Mouse (Mus musculus) limb, embryonic 14.5 days (tissue): ENCODE data around the gene Pcsk2. TPM values are rescaled to one million over a fixed set of nuclear protein-coding genes. Genes with fewer than 3 reads are reported as not detected.

ENCODE experiments used
- ATAC-seq: fragments of 200-750 bp; cut with Nextera tagmentation; 2 replicates; pipeline ENCODE4 v1.8.0; 2017; ENCODE audit warnings: low read depth, moderate number of reproducible peaks, moderate TSS enrichment; ENCODE audit not compliant: low FRiP score
- DNase-seq: peaks from one replicate; pipeline ENCODE4 v3.0.0-alpha.2; 2015; ENCODE audit warnings: low spot score
- H3K27ac ChIP-seq: fragments of 300-500 bp; sonication (generic); replicated peaks from 2 replicates; pipeline ENCODE4 v1.5.1; 2014; ENCODE audit warnings: low read depth, mild to moderate bottlenecking, low read length, moderate library complexity, mixed read lengths
- H3K27me3 ChIP-seq: fragments of 300-500 bp; sonication (generic); 2 replicates; pipeline ENCODE4 v1.6.1; 2014; ENCODE audit warnings: low read length, mixed read lengths; ENCODE audit not compliant: control insufficient read depth, insufficient read depth
- H3K36me3 ChIP-seq: fragments of 300-500 bp; sonication (generic); 2 replicates; pipeline ENCODE4 v1.6.1; 2014; ENCODE audit warnings: mild to moderate bottlenecking, low read length, moderate library complexity, mixed read lengths; ENCODE audit not compliant: control insufficient read depth, insufficient read depth
- H3K4me1 ChIP-seq: fragments of 300-500 bp; sonication (generic); 2 replicates; pipeline ENCODE4 v1.6.1; 2014; ENCODE audit warnings: antibody characterized with exemption, low read length, mixed read lengths; ENCODE audit not compliant: control insufficient read depth, insufficient read depth
- H3K4me2 ChIP-seq: fragments of 300-500 bp; sonication (generic); replicated peaks from 2 replicates; pipeline ENCODE4 v1.6.1; 2014; ENCODE audit warnings: low read depth, mild to moderate bottlenecking, low read length, moderate library complexity; ENCODE audit not compliant: severe bottlenecking
- H3K4me3 ChIP-seq: fragments of 300-500 bp; sonication (generic); replicated peaks from 2 replicates; pipeline ENCODE4 v1.5.1; 2014; ENCODE audit warnings: low read length
- H3K9ac ChIP-seq: fragments of 300-500 bp; sonication (generic); 2 replicates; pipeline ENCODE4 v1.6.1; 2014; ENCODE audit warnings: mild to moderate bottlenecking, low read depth, low read length, moderate library complexity; ENCODE audit not compliant: severe bottlenecking
- H3K9me3 ChIP-seq: fragments of 300-500 bp; sonication (generic); 2 replicates; pipeline ENCODE4 v1.6.1; 2016; ENCODE audit warnings: low read length; ENCODE audit not compliant: control insufficient read depth
- POLR2A ChIP-seq: fragments of 200-500 bp; IDR thresholded peaks from 2 replicates; pipeline ENCODE4 v1.8.0; 2012; ENCODE audit warnings: inconsistent platforms, mild to moderate bottlenecking, moderate library complexity, borderline replicate concordance; ENCODE audit not compliant: insufficient read depth, insufficient read length; ENCODE audit errors: extremely low read depth
- WGBS: fragments of 180-500 bp; shearing (Covaris S2); extraction: QIAGEN DNeasy Blood & Tissue Kit; methylation state at CpG from one replicate; pipeline ENCODE4 v1.1.7; 2014; 5-methylcytosine and 5-hydroxymethylcytosine counted together
- polyA plus RNA-seq, 2 experiments: library from polyadenylated mRNA; depleted of rRNA in 1 of 2; stranded (reverse) in 1 of 2; unstranded in 1 of 2; fragments of >200 nt; fragmentation: Nextera tagmentation in 1 of 2; extraction: Ambion mirVana in 1 of 2; gene quantifications; 2 replicates each; pipeline versions ENCODE4 v1.2.1 to v1.2.3; 2012 to 2014

The Pcsk2 gene
- polyA plus RNA-seq, 2 experiments: 1.0 to 1.2 TPM

DNA sequence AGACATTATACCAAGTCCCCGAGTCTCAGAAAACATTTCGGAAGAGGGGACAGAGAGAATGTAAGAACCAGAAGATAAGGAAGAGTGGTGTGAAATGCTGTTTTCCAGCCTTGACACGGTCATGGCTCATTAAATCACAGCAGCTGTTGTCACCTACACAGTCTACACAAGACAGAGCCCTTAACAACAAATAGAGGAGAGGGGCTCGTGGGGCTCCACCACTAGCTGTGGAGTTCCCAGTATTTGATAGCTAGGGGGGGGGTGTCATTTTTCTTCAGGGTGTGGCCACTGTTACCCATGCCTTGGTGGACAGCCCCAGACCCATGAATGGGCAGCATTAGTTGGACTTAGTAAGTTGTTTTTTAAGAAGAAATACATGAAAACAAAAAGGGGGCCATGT lies 266.3 kb downstream of the Pcsk2 start:
- Histone ChIP-seq H3K9me3 (no peaks in the 10 kb centered on the region), H3K4me2 (no peak overlapping the region), H3K4me3 (no peak overlapping the region), H3K27ac (no peak overlapping the region), H3K36me3 (no peaks in the 10 kb centered on the region), H3K9ac (no peak overlapping the region), H3K27me3 (no peaks in the 10 kb centered on the region), H3K4me1 (no peaks in the 10 kb centered on the region)
- ATAC-seq (no peak), DNase-seq (no peak)
- 75% methylated on average over 4 of the region's 4 CpGs for WGBS
- no peak for TF ChIP-seq POLR2A

DNA sequence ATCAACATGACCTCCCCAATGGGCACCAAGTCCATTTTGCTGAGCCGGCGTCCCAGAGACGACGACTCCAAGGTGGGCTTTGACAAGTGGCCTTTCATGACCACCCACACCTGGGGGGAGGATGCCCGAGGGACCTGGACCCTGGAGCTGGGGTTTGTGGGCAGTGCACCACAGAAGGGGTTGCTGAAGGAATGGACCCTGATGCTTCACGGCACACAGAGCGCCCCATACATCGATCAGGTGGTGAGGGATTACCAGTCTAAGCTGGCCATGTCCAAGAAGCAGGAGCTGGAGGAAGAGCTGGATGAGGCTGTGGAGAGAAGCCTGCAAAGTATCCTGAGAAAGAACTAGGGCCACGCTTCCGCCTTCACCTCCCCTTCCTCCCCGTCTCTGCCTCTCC lies 267.5 kb downstream of the Pcsk2 start:
- ATAC-seq (no peak), DNase-seq (no peak)
- no peak overlapping the region for H3K27ac ChIP-seq
- no peaks in the 10 kb centered on the region for H3K4me1 ChIP-seq
- H3K4me3 ChIP-seq: no peak overlapping the region
- no peak overlapping the region for H3K9ac ChIP-seq
- TF ChIP-seq POLR2A: no peak
- H3K9me3 ChIP-seq: no peaks in the 10 kb centered on the region
- 92% methylated on average over 11 of the region's 11 CpGs for WGBS
- H3K36me3 ChIP-seq: no peaks in the 10 kb centered on the region
- H3K27me3 ChIP-seq: no peaks in the 10 kb centered on the region
- no peak overlapping the region for H3K4me2 ChIP-seq

DNA sequence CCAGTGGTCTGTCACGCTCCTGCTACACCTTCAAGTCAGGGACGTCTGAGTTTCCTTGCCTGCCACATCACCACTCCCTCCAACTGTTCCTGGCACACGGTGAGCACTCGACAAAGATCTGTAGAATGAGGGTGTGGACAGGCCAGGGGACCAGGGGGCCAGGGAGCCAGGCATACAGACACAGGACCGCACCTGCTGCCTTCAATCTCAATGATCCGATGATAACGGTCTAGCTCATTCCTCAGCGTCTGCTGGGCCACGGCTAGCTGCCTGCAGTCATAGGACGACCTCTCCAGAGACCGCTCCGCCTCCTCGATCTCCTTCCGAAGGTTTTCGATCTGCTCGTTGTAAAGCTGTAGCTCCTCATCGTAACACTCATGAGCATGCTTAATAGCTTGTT lies 285.7 kb downstream of the Pcsk2 start:
- no peak overlapping the region for H3K27ac ChIP-seq
- WGBS: 69% methylated on average over 17 of the region's 17 CpGs
- no peaks in the 10 kb centered on the region for H3K27me3 ChIP-seq
- H3K4me1 ChIP-seq: peaks cover 5% of the 10 kb centered on the region
- no peak overlapping the region for H3K9ac ChIP-seq
- H3K9me3 ChIP-seq: no peaks in the 10 kb centered on the region
- TF ChIP-seq POLR2A: no peak
- ATAC-seq (peak; percentile 66), DNase-seq (peak; percentile 56)
- H3K36me3 ChIP-seq: no peaks in the 10 kb centered on the region
- H3K4me3 ChIP-seq: no peak overlapping the region
- no peak overlapping the region for H3K4me2 ChIP-seq

DNA sequence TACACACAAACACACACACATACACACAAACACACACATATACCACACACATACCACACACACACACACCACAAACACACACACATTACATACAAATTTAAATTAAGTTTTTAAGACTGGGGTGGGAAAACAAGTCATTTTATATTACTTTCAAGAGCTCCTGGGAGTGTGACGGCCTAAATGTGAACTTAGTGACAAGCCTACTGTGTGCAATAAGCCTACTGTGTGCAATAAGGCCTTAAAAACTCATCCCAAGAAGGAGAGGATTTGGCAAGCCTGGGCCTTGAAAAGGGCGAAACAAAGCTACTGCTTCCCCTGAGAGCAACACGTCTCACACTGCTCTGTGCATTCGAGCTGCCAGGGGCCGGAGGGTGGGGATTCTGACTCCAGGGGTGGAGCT lies 286.8 kb downstream of the Pcsk2 start:
- no peaks in the 10 kb centered on the region for H3K9me3 ChIP-seq
- no peak overlapping the region for H3K9ac ChIP-seq
- H3K4me2 ChIP-seq: no peak overlapping the region
- 70% methylated on average over 5 of the region's 5 CpGs for WGBS
- no peaks in the 10 kb centered on the region for H3K27me3 ChIP-seq
- H3K4me1 ChIP-seq: peaks cover 8% of the 10 kb centered on the region
- no peaks in the 10 kb centered on the region for H3K36me3 ChIP-seq
- no peak for TF ChIP-seq POLR2A
- no peak overlapping the region for H3K4me3 ChIP-seq
- ATAC-seq: no peak
- H3K27ac ChIP-seq: no peak overlapping the region
- no peak for DNase-seq

DNA sequence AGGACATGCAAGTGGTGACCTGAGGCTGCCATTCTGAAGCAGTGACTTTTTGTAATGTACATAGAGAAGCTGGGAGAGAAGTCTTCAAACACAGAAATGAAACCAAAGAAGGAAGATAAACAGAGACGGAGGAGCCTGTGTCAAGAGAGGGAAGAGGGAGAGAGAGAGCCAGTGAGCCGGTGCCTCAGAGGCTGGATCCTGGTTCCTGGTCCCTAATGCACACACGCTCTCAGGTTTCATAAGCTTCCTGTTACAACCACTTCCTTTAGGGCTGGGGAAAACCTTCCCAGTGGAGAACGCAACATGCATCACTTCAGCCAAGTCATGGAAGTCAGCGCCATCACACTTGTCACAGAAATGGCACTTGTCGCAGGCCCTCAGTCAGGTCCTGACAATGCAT lies 288.1 kb downstream of the Pcsk2 start:
- H3K4me3 ChIP-seq: no peak overlapping the region
- ATAC-seq (no peak), DNase-seq (peak; percentile 31)
- H3K27me3 ChIP-seq: no peaks in the 10 kb centered on the region
- no peak overlapping the region for H3K4me2 ChIP-seq
- 27% methylated on average over 6 of the region's 6 CpGs for WGBS
- H3K9me3 ChIP-seq: no peaks in the 10 kb centered on the region
- no peak overlapping the region for H3K9ac ChIP-seq
- TF ChIP-seq POLR2A: no peak
- no peak overlapping the region for H3K27ac ChIP-seq
- H3K36me3 ChIP-seq: no peaks in the 10 kb centered on the region
- H3K4me1 ChIP-seq: peaks cover 8% of the 10 kb centered on the region

DNA sequence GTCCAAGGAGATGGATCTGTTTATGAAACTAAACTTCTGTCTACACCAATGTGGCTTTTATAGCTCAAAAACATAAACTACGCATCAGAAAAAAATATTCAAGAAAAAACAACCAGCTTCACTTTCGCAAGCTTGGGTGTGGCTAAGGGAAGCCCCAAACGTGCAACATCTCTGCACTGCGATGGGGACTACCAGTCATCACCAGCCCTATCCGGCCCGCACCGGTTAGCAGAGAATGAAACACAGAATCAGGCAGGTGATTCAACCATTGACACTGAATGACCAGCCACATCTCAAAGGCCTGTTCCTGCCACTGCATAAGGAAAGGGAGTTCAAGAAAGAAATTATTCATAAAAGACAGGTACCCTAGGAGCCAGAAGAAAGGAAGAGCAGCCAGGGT lies 289.9 kb downstream of the Pcsk2 start:
- H3K4me2 ChIP-seq: no peak overlapping the region
- no peak overlapping the region for H3K9ac ChIP-seq
- H3K4me1 ChIP-seq: peaks cover 8% of the 10 kb centered on the region
- DNase-seq: no peak
- ATAC-seq: no peak
- H3K4me3 ChIP-seq: no peak overlapping the region
- H3K9me3 ChIP-seq: no peaks in the 10 kb centered on the region
- WGBS: 88% methylated on average over 7 of the region's 7 CpGs
- no peaks in the 10 kb centered on the region for H3K36me3 ChIP-seq
- no peak overlapping the region for H3K27ac ChIP-seq
- H3K27me3 ChIP-seq: no peaks in the 10 kb centered on the region
- no peak for TF ChIP-seq POLR2A
